Mouse (Mus musculus) liver, postnatal 0 days (tissue): ENCODE results near the gene Xrn1. TPM values are rescaled to one million over a fixed set of nuclear protein-coding genes. Genes with fewer than 3 reads are reported as not detected.
"Not testable (repeated sequence)": the region's sequence is repeated elsewhere in the genome, so short reads cannot be mapped to it uniquely, and the experiment has no call there.

Experiments
- ATAC-seq: fragments of 200-750 bp; cut with Nextera tagmentation; 2 replicates; pipeline ENCODE4 v1.8.0; 2017; ENCODE audit warnings: mild to moderate bottlenecking, moderate library complexity
- DNase-seq: peaks from one replicate; pipeline ENCODE4 v3.0.0-alpha.2; 2016
- H3K27ac ChIP-seq: fragments of 300-500 bp; sonication (generic); 2 replicates; pipeline ENCODE4 v1.5.1; 2014; ENCODE audit warnings: antibody characterized with exemption, moderate library complexity, mild to moderate bottlenecking, low read depth
- H3K27me3 ChIP-seq: fragments of 300-500 bp; sonication (generic); 2 replicates; pipeline ENCODE4 v1.6.1; 2014; ENCODE audit warnings: low read length, control low read depth, mixed read lengths; ENCODE audit not compliant: insufficient read depth
- H3K36me3 ChIP-seq: fragments of 300-500 bp; sonication (generic); replicated peaks from 2 replicates; pipeline ENCODE4 v1.6.1; 2014; ENCODE audit warnings: mild to moderate bottlenecking, control low read depth, low read length, moderate library complexity, mixed read lengths; ENCODE audit not compliant: insufficient read depth
- H3K4me1 ChIP-seq: fragments of 300-500 bp; sonication (generic); 2 replicates; pipeline ENCODE4 v1.6.1; 2014; ENCODE audit warnings: antibody characterized with exemption, mild to moderate bottlenecking, control low read depth; ENCODE audit not compliant: insufficient read depth
- H3K4me2 ChIP-seq: fragments of 300-500 bp; sonication (generic); 2 replicates; pipeline ENCODE4 v1.6.1; 2014; ENCODE audit warnings: low read depth, mild to moderate bottlenecking, low read length, moderate library complexity, mixed read lengths
- H3K4me3 ChIP-seq: fragments of 300-500 bp; sonication (generic); 2 replicates; pipeline ENCODE4 v1.5.1; 2014; ENCODE audit warnings: low read depth, low read length
- H3K9ac ChIP-seq: fragments of 300-500 bp; sonication (generic); replicated peaks from 2 replicates; pipeline ENCODE4 v1.6.1; 2014; ENCODE audit warnings: mild to moderate bottlenecking, moderate library complexity
- H3K9me3 ChIP-seq: fragments of 300-500 bp; sonication (generic); 2 replicates; pipeline ENCODE4 v1.6.1; 2016; ENCODE audit warnings: mild to moderate bottlenecking, control low read depth, low read length, mixed read lengths
- CTCF ChIP-seq: sonication (generic); IDR thresholded peaks from 2 replicates; pipeline ENCODE4 v1.5.1; 2016; ENCODE audit warnings: antibody characterized with exemption, low read depth
- EP300 ChIP-seq: IDR thresholded peaks from 2 replicates; pipeline ENCODE4 v1.6.1; 2016; ENCODE audit warnings: antibody characterized with exemption, low read depth, mild to moderate bottlenecking
- WGBS: fragments of 180-500 bp; shearing (Covaris S2); extraction: QIAGEN DNeasy Blood & Tissue Kit; methylation state at CpG from one replicate; pipeline ENCODE4 v1.1.7; 2014; ENCODE audit not compliant: insufficient replicate concordance; 5-methylcytosine and 5-hydroxymethylcytosine counted together
- polyA plus RNA-seq: library from polyadenylated mRNA; unstranded; fragments of >200 nt; fragmentation: Nextera tagmentation; extraction: Ambion mirVana; gene quantifications from 2 replicates; pipeline ENCODE4 v1.2.1, GENCODE M21; 2015

Gene Xrn1
- polyA plus RNA-seq: 4.8 TPM in 2 replicates

DNA sequence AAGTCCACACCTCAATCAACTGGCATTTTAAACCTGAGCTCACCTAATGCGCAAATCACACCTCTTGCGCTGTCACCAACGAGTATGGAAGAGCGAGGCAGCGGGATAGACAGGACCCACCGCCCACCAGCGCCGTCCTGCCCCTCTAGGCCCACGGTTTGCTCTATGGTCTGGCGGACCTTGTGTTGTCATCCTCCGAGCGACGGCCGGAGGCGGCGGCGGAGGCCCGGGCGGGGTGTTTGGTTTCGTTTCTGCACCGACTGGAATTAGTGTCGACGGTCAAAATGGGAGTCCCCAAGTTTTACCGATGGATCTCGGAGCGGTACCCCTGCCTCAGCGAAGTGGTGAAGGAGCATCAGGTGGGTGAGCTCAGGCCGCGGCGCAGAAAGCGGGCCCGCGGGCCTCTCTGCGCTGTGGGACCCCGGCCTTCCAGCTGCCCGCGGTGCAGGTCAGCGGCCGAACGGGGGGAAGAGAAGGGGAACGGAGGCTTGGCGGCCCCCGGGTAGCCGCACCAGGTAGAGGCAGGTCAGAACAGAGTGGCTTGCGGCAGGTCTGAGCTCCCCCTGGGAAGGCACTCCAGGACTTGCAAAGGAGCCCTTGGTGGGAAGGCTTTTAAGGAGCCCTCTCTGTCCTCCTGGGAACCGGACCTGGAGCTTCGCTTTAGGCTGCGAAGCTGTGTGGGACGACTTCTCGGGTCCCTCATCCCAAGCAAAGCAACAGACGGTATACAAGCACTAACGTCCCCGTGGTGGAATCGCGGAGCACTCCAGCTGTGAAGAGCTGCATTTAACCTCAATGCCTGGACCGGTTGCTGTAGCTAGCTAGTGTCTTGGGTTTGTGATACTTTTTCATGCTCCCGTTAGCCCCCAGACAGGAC lies at the start of gene Xrn1:
Xrn1 (plus strand) TSS at position 176 of the 877 bp plus-strand sequence.
- TF ChIP-seq CTCF (no peak), EP300 (0 out of 2 replicates have a peak, but pooled peaks have one; percentile 10)
- Histone ChIP-seq H3K9me3 (no peaks in the 10 kb centered on the region), H3K36me3 (no peaks in the 10 kb centered on the region), H3K27me3 (no peaks in the 10 kb centered on the region), H3K4me3 (peak within 1 kb of the TSS; percentile 94), H3K4me1 (peaks cover 8% of the 10 kb centered on the region), H3K9ac (peak within 1 kb of the TSS; percentile 99), H3K27ac (peak within 1 kb of the TSS; percentile 96), H3K4me2 (peak within 1 kb of the TSS; percentile 83)
- DNase-seq (peak; percentile 96), ATAC-seq (peak; percentile 99)
- under 1% methylated on average over 54 of the region's 57 CpGs for WGBS

DNA sequence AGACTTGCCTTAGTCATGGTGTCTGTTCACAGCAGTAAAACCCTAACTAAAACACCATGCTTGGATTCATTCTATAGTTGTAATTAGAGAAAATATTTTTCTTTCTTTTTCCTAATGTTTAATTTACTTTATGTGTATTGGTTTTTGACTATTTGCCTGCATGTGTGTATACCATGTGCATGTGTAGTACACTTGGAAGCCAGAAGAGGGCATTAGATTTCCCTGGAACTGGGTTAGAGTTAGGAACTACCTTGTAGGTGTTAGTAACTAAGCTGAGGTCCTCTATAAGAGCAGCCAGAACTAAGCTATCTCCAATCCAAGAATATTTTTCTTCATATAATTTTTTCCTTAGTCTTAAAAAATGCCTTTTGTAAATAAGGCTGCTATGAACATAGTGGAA lies 21.7 kb upstream of the Xrn1 start:
- Histone ChIP-seq H3K4me2 (no peak overlapping the region), H3K27ac (no peak overlapping the region), H3K36me3 (0 out of 2 replicates have a peak, but pooled peaks cover 2% of the 10 kb centered on the region), H3K27me3 (no peaks in the 10 kb centered on the region), H3K4me3 (no peak overlapping the region), H3K9me3 (no peaks in the 10 kb centered on the region), H3K4me1 (no peaks in the 10 kb centered on the region), H3K9ac (no peak overlapping the region)
- TF ChIP-seq CTCF (peak; percentile 39), EP300 (no peak)
- DNase-seq: no peak
- ATAC-seq: no peak

DNA sequence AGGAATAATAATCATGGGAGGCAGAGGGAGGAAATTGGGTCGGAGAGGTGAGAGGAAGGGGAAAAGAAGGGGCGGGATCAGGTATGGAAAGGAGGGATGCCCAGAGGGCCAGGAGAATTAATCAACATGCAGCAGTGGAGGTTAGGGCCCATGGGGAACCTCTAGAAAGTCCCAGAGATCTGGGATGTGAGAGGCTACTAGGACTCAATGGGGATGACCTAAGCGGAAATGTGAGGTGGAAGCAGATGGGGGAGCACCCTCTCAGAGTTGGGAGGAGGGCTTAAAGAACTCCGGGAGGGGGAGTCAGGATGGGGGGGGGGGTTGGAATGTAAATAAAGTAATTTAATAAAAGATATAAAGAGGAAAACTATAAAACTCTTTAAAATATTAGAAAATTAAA lies 902 bp upstream of the Xrn1 start:
- H3K27me3 ChIP-seq: no peaks in the 10 kb centered on the region
- no peak overlapping the region for H3K27ac ChIP-seq
- DNase-seq: no peak
- peak overlapping the region; percentile 94; the same call in 1 of the 2 replicates for H3K4me3 ChIP-seq
- TF ChIP-seq EP300 (no peak), CTCF (no peak)
- no peaks in the 10 kb centered on the region for H3K9me3 ChIP-seq
- H3K9ac ChIP-seq: peak overlapping the region; percentile 99
- peak overlapping the region; percentile 83 for H3K4me2 ChIP-seq
- WGBS: 72% methylated on average over 4 of the region's 4 CpGs
- no peak for ATAC-seq
- no peaks in the 10 kb centered on the region for H3K36me3 ChIP-seq
- H3K4me1 ChIP-seq: peaks cover 8% of the 10 kb centered on the region

DNA sequence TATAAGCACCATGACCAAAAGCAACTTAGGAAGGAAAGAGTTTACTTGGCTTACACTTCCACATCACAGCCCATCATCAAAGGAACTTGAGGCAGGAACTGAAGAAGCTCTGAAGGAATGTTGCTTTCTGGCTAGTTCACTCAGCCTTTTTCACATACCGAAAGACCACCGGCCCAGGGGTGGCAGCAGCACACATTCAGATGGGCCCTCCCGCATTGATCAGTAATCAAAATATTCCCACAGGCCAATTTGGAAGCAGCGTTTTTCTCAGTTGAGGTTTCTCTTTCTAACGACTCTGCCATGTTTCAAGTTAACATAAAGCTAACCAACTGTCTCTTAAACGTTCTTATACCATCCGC lies 355 bp upstream of the Xrn1 start:
- peak; percentile 7 for ATAC-seq
- peaks cover 8% of the 10 kb centered on the region for H3K4me1 ChIP-seq
- TF ChIP-seq EP300 (0 out of 2 replicates have a peak, but pooled peaks have one; percentile 5), CTCF (no peak)
- no peaks in the 10 kb centered on the region for H3K9me3 ChIP-seq
- H3K27me3 ChIP-seq: no peaks in the 10 kb centered on the region
- H3K27ac ChIP-seq: peak overlapping the region; percentile 96
- WGBS: 0% methylated on average over 7 of the region's 7 CpGs
- H3K4me2 ChIP-seq: peak overlapping the region; percentile 83
- H3K9ac ChIP-seq: peak overlapping the region; percentile 99
- H3K36me3 ChIP-seq: no peaks in the 10 kb centered on the region
- peak overlapping the region; percentile 94 for H3K4me3 ChIP-seq
- DNase-seq: no peak

DNA sequence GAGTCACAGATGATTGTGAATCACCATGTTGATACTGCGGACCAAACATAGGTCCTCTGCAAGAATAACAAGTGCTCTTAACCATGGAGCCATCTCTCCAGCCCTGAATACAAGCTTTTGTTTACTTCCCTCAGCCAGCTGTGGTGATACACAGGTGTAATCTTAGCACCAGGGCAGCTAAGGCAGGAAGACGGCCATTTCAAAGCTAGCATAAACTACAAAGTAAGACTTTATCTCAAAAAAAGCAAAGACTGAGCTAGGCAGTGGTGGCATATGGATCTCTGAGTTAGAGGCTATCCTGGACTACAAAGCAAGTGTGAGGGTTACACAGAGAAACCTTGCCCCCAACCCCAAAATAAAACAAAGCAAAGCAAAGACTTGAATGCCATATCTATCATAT lies 3.1 kb downstream of the Xrn1 start:
- H3K4me2 ChIP-seq: no peak overlapping the region
- no peaks in the 10 kb centered on the region for H3K9me3 ChIP-seq
- H3K4me3 ChIP-seq: no peak overlapping the region
- DNase-seq (no peak), ATAC-seq (no peak)
- peaks cover 3% of the 10 kb centered on the region; the same call in 1 of the 2 replicates for H3K36me3 ChIP-seq
- no peak for TF ChIP-seq CTCF
- no peak for TF ChIP-seq EP300
- H3K4me1 ChIP-seq: peaks cover 8% of the 10 kb centered on the region
- no peaks in the 10 kb centered on the region for H3K27me3 ChIP-seq
- no peak overlapping the region for H3K27ac ChIP-seq
- no peak overlapping the region for H3K9ac ChIP-seq
- 84% methylated on average over 2 of the region's 2 CpGs for WGBS

DNA sequence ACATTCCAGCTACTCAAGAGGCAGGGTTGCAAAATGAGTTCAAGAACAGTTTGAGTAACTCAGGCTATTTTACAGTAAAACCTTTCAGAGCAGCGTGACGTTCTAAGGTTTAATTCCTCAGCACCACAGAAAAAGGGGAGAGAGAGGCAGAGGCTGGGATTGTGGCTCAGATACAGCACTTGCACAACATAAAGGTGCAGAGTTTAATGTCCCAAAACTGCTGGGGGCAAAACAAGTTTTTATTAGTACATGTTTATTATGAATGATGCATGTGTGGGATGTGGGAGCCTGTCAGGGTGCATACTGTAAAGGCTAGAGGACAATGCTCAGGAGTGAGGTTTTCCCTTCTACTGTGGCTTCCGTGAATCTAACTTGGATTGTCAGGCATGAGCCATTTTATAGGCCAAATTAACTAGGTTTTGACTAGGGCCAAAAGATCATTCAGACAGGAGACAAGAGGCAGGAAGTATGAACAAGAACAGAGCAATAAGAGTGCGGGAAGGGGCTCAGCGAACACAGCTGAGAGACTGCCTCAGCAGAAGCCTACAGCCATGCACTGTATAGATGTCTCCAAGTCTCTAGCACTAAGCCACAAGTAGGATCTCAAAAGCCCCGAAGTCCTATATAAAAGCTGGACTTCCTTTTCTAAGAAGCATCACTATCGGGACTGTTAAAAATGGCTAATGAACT lies 3.6 kb downstream of the Xrn1 start:
- TF ChIP-seq CTCF (no peak), EP300 (no peak)
- Histone ChIP-seq H3K4me3 (no peak overlapping the region), H3K4me2 (no peak overlapping the region), H3K36me3 (peaks cover 3% of the 10 kb centered on the region; the same call in 1 of the 2 replicates), H3K27ac (no peak overlapping the region), H3K9me3 (no peaks in the 10 kb centered on the region), H3K4me1 (peaks cover 8% of the 10 kb centered on the region), H3K9ac (no peak overlapping the region), H3K27me3 (no peaks in the 10 kb centered on the region)
- ATAC-seq: no peak
- 89% methylated on average over 7 of the region's 7 CpGs for WGBS
- no peak for DNase-seq

GRCm38 (mm10) chr9:95958731-95959105 lies 4.2 kb downstream of the Xrn1 start:
- H3K9ac ChIP-seq, H3K27me3 ChIP-seq, H3K9me3 ChIP-seq, ATAC-seq, H3K36me3 ChIP-seq, DNase-seq, H3K4me3 ChIP-seq, H3K4me1 ChIP-seq, H3K27ac ChIP-seq, H3K4me2 ChIP-seq: not testable (repeated sequence)
- 87% methylated on average over 2 of the region's 2 CpGs for WGBS
